Mouse (Mus musculus): ENCODE results near the gene Olfr352.

Olfr352 gene

DNA sequence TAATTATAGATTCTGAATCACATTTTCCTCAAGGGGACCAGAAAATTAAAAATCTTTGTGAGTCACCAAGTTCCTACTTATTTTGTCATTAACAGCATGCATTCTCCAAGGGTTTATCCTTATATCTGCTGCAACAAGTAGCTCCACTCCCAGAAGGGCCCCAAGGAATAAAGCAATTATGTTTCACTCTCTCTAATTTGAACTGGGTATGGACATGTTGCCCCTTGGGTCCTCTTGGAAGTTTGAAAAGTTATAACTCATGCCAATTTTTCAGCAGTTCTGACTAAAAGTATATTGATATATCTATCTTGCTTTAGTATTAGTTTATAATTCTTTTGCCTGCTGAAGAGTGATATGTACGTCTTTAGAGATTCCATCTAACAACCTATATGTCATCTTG is at the start of gene Olfr352:
Gene Olfr352 (plus strand): TSS at position 301 of the 400 bp plus-strand sequence.
- DNase-seq = no peak

DNA sequence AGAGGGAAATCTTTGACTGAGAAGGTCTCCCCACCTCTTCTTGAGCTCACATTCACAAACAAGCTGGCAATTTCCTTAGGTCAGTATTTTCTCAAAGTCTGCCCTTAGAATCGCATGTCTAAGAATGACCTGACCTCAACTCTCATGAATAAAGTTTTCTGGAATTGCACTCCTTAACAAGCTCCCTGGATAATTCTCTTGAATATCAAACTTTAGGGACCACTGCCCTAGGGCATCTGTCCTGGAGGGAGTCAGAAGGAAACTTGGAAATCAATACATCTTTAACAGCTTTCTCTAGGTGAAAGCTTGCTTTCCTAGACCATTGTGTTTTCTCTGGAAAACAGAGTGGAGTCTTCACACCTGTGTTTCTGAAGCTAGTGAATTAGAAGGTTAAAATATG is 22.2 kb upstream of the Olfr352 start, which contains the start of gene Olfr350:
Gene Olfr350 (plus strand): TSS at position 301 of the 400 bp plus-strand sequence.
- no peak for DNase-seq

DNA sequence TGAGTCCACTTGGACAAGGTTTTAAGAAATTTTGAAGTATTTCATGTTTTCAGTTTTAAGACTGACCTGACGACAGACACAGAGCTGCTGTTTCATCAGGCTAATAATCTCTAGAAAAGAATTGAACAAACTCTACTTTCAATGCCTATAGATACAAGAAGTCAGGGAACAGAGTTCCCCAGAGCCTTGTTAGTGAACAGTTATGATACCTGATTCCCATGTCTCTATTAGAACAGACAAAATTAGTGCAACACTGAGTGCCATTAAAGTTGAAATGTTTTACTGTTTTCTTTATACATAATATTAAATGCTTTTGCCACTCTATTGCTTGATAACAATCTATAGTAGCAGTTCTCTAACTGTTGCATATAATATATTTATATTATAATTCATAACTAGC is 5.7 kb upstream of the Olfr352 start, which contains the start of gene Olfr351:
Gene Olfr351 (minus strand): TSS at position 101 of the 400 bp plus-strand sequence.
- no peak for DNase-seq

DNA sequence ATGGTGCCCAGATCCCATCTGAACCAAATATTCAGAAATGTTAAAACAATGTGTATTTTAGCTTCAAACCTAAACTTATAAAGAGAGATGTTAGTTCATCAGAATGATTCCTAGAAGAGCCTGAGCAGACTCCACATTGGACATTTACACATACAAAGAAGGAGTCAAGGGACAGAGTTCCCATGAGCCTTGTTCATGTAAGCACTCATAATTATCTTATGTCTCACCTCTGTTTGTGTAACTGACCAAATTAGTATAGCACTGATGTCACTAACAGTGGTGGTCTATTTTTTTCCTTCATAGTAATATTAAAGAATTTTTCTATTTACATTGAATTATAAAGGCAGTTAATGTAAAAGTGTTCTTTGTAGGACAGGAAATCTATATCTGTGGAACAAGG is 24.6 kb downstream of the Olfr352 start, which contains the start of gene Olfr353:
Gene Olfr353 (minus strand): TSS at position 101 of the 400 bp plus-strand sequence.
- no peak for DNase-seq

DNA sequence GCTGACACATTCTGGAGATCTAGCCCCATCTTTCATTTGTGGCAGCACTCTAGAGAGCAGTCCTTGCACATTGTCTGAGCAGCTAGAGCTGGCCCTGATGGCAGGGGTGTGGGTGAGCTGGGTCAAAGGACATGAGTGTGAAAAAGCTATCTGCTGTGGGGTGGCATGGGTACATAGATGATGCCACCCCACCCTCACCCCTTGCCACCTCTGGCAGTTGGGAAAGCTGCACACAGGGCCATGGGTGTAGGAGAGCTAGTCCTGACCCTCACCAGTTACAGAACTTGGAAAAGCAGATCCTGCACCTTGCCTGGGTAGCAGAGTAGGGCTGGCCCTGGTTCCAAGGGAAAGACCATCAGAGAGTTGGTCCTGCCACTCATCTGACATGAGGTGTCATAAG is 28.9 kb downstream of the Olfr352 start:
- DNase-seq = no peak

DNA sequence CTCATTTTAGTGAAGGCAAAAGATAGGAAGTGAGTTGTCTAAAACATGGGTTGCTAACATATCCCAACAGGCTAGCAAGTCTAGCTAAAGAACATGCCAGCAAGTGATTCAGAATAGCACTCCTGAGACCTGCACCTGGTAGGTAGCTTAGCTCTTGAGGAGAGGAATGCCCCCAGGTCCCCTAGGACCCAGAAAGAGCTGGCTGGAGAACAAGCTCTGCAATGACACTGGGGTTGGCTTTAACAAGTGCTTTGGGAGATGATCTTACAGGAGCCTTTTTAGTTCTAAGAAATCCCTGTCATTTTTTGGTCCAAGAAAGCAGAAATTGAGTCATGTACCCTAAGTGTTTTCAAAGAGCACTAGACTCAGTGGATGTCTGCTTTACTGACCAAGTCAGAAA is 37.1 kb downstream of the Olfr352 start, which contains the start of gene Olfr354:
Gene Olfr354 (plus strand): TSS at position 301 of the 400 bp plus-strand sequence.
- DNase-seq = no peak
